8 mouse cellular contexts compared by ENCODE assay signal in the genomic region with DNA sequence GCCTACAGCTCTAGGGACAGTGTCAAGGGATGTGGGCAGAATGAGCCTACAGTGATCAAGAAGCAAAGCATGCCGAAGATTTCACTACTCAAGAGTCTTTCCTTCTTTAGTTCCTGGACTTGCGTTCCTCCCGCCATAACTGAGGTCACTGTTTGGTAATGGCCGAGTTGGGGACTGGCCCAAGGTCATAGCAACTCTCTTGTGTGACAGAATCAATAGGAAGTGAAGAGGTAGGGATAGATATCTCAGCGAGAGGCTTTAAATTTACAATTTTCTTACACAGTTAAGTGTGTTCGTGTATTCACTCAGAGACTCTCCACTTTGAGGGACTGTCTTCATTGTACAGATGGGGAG. TPM values are rescaled to one million over a fixed set of nuclear protein-coding genes. Genes with fewer than 3 reads are reported as not detected.
DNase-seq lines count a peak whose midpoint lies in the region; ATAC-seq and TF ChIP-seq lines count a peak whose summit lies in the region.

No protein-coding gene starts in this region.

- peak overlapping the region; percentile 80 for H3K4me3 ChIP-seq in kidney, embryonic 15.5 days (replicated peaks)
- peak overlapping the region; percentile 69 for H3K4me3 ChIP-seq in bone marrow macrophage, adult 2 months (ENCODE audit: insufficient read depth, low read length)
- H3K4me3 ChIP-seq in hindbrain, embryonic 14.5 days (replicated peaks; ENCODE audit: low read length) = peak overlapping the region; percentile 52
- peak overlapping the region; percentile 56 for H3K4me3 ChIP-seq in midbrain, embryonic 14.5 days (replicated peaks; ENCODE audit: low read depth, low read length)

- WGBS in kidney, embryonic 15.5 days = 39% methylated on average over 6 of the region's 6 CpGs
- 53% methylated on average over 6 of the region's 6 CpGs for WGBS in hindbrain, embryonic 14.5 days
- whole genome bisulfite sequencing in midbrain, embryonic 14.5 days = 50% methylated on average over 6 of the region's 6 CpGs

- TF ChIP-seq POLR2A in bone marrow macrophage, adult 2 months (IDR thresholded peaks at IDR 0.05; ENCODE audit: borderline replicate concordance, low read depth, low read length) = no peak

- ATAC-seq in kidney, embryonic 15.5 days (replicated peaks; ENCODE audit: low FRiP score) = no peak
- no peak for ATAC-seq in hindbrain, embryonic 14.5 days (ENCODE audit: low FRiP score)
- no peak for ATAC-seq in midbrain, embryonic 14.5 days (ENCODE audit: low FRiP score, low TSS enrichment)
- ATAC-seq in frontal cortex, adult (ENCODE audit: low TSS enrichment) = no peak

- peak overlapping the region; percentile 88 for H3K27ac ChIP-seq in kidney, embryonic 15.5 days
- peak overlapping the region; percentile 83 for H3K27ac ChIP-seq in bone marrow macrophage, adult 2 months (ENCODE audit: insufficient read depth, low read depth, low read length)
- H3K27ac ChIP-seq in hindbrain, embryonic 14.5 days = peak overlapping the region; percentile 75
- peak overlapping the region; percentile 50; the same call in 1 of the 2 replicates for H3K27ac ChIP-seq in midbrain, embryonic 14.5 days (replicated peaks; ENCODE audit: low read depth, low read length)

- peak overlapping the region; percentile 73 for H3K4me2 ChIP-seq in kidney, embryonic 15.5 days
- H3K4me2 ChIP-seq in hindbrain, embryonic 14.5 days (replicated peaks) = peak overlapping the region; percentile 69
- H3K4me2 ChIP-seq in midbrain, embryonic 14.5 days (ENCODE audit: low read length) = peak overlapping the region; percentile 61

- H3K9me3 ChIP-seq in kidney, embryonic 15.5 days (replicated peaks) = no peaks in the 10 kb centered on the region
- H3K9me3 ChIP-seq in hindbrain, embryonic 14.5 days (ENCODE audit: control insufficient read depth, low read length) = no peaks in the 10 kb centered on the region
- no peaks in the 10 kb centered on the region for H3K9me3 ChIP-seq in midbrain, embryonic 14.5 days (ENCODE audit: control insufficient read depth, low read length)

- peaks cover 18% of the 10 kb centered on the region for H3K36me3 ChIP-seq in kidney, embryonic 15.5 days
- 0 out of 2 replicates have a peak, but pooled peaks cover 1% of the 10 kb centered on the region for H3K36me3 ChIP-seq in hindbrain, embryonic 14.5 days (replicated peaks; ENCODE audit: control insufficient read depth, insufficient read depth)
- H3K36me3 ChIP-seq in midbrain, embryonic 14.5 days (ENCODE audit: control insufficient read depth, insufficient read depth, low read length) = no peaks in the 10 kb centered on the region

- peak overlapping the region; percentile 72 for H3K9ac ChIP-seq in kidney, embryonic 15.5 days
- H3K9ac ChIP-seq in hindbrain, embryonic 14.5 days = peak overlapping the region; percentile 65
- H3K9ac ChIP-seq in midbrain, embryonic 14.5 days (replicated peaks; ENCODE audit: low read length) = peak overlapping the region; percentile 59

- H3K27me3 ChIP-seq in kidney, embryonic 15.5 days = no peaks in the 10 kb centered on the region
- no peaks in the 10 kb centered on the region for H3K27me3 ChIP-seq in hindbrain, embryonic 14.5 days (ENCODE audit: control insufficient read depth, insufficient read depth, low read length)
- no peaks in the 10 kb centered on the region for H3K27me3 ChIP-seq in midbrain, embryonic 14.5 days (ENCODE audit: control insufficient read depth, insufficient read depth, low read length)

- DNase-seq in kidney, adult 8-10 months = no peak
- no peak for DNase-seq in hindbrain, embryonic 14.5 days (ENCODE audit: low spot score)
- DNase-seq in midbrain, embryonic 14.5 days = no peak
- DNase-seq in spleen, postnatal 4 days (ENCODE audit: low spot score in 2 of 2) = no peak
- DNase-seq in left cerebral cortex, adult 9 months (ENCODE audit: low spot score in 2 of 2) = no peak

- no peak for TF ChIP-seq CTCF in bone marrow macrophage, adult 2 months (IDR thresholded peaks at IDR 0.05; ENCODE audit: low read depth, low read length)

- peaks cover 36% of the 10 kb centered on the region for H3K4me1 ChIP-seq in kidney, embryonic 15.5 days
- peaks cover 42% of the 10 kb centered on the region for H3K4me1 ChIP-seq in bone marrow macrophage, adult 2 months (ENCODE audit: control insufficient read depth, insufficient read depth, low read length)
- peaks cover 28% of the 10 kb centered on the region for H3K4me1 ChIP-seq in hindbrain, embryonic 14.5 days (replicated peaks; ENCODE audit: control insufficient read depth, insufficient read depth, low read length)
- peaks cover 35% of the 10 kb centered on the region for H3K4me1 ChIP-seq in midbrain, embryonic 14.5 days (ENCODE audit: control insufficient read depth, insufficient read depth, low read length)

RNA-seq across cellular contexts. Expression of a gene that starts 0.8 kb away (rescaled TPM):
- 151 and 165 TPM in 2 replicates for polyA plus RNA-seq in kidney, embryonic 15.5 days (2015; fragmentation: Nextera tagmentation; extraction: Ambion mirVana)
- 133 and 152 TPM in 2 replicates for polyA plus RNA-seq in bone marrow macrophage, adult 2 months (2012; ENCODE audit: insufficient read depth, insufficient read length, missing spikeins)
- polyA plus RNA-seq in hindbrain, embryonic 14.5 days (2014; fragmentation: Nextera tagmentation; extraction: Ambion mirVana) = 65.8 and 72.2 TPM in 2 replicates
- 68.4 and 76.2 TPM in 2 replicates for polyA plus RNA-seq in midbrain, embryonic 14.5 days (2014; fragmentation: Nextera tagmentation; extraction: Ambion mirVana)

RNA-seq across cellular contexts. Expression of a gene that starts 0.8 kb away (rescaled TPM):
- 137 and 142 TPM in 2 replicates for polyA plus RNA-seq in kidney, embryonic 15.5 days (2015; fragmentation: Nextera tagmentation; extraction: Ambion mirVana)
- 117 and 141 TPM in 2 replicates for polyA plus RNA-seq in bone marrow macrophage, adult 2 months (2012; ENCODE audit: insufficient read depth, insufficient read length, missing spikeins)
- 75.9 and 77.0 TPM in 2 replicates for polyA plus RNA-seq in hindbrain, embryonic 14.5 days (2014; fragmentation: Nextera tagmentation; extraction: Ambion mirVana)
- 55.6 and 87.9 TPM in 2 replicates for polyA plus RNA-seq in midbrain, embryonic 14.5 days (2014; fragmentation: Nextera tagmentation; extraction: Ambion mirVana)

RNA-seq across cellular contexts. Expression of a gene that starts 30.9 kb away (rescaled TPM):
- polyA plus RNA-seq in kidney, embryonic 15.5 days (2015; fragmentation: Nextera tagmentation; extraction: Ambion mirVana) = 4.8 and 6.5 TPM in 2 replicates
- polyA plus RNA-seq in bone marrow macrophage, adult 2 months (2012; ENCODE audit: insufficient read depth, insufficient read length, missing spikeins) = not detected in 2 replicates
- 0.59 and 0.80 TPM in 2 replicates for polyA plus RNA-seq in hindbrain, embryonic 14.5 days (2014; fragmentation: Nextera tagmentation; extraction: Ambion mirVana)
- 0.66 and 0.78 TPM in 2 replicates for polyA plus RNA-seq in midbrain, embryonic 14.5 days (2014; fragmentation: Nextera tagmentation; extraction: Ambion mirVana)

RNA-seq across cellular contexts. Expression of a gene that starts 57.7 kb away (rescaled TPM):
- 1.4 and 2.3 TPM in 2 replicates for polyA plus RNA-seq in kidney, embryonic 15.5 days (2015; fragmentation: Nextera tagmentation; extraction: Ambion mirVana)
- 0.28 and 0.32 TPM in 2 replicates for polyA plus RNA-seq in bone marrow macrophage, adult 2 months (2012; ENCODE audit: insufficient read depth, insufficient read length, missing spikeins)
- polyA plus RNA-seq in hindbrain, embryonic 14.5 days (2014; fragmentation: Nextera tagmentation; extraction: Ambion mirVana) = 9.0 TPM in 2 replicates
- 6.5 and 8.2 TPM in 2 replicates for polyA plus RNA-seq in midbrain, embryonic 14.5 days (2014; fragmentation: Nextera tagmentation; extraction: Ambion mirVana)
